Mouse (Mus musculus) brain, embryonic 14.5 days (tissue): ENCODE data around the gene Gsto1.

Source experiments
- CTCF ChIP-seq: fragments of 200-500 bp; IDR thresholded peaks from 2 replicates; pipeline ENCODE4 v1.5.1; 2012; ENCODE audit warnings: inconsistent platforms, mild to moderate bottlenecking, moderate library complexity, borderline replicate concordance; ENCODE audit not compliant: insufficient read depth, insufficient read length; ENCODE audit errors: extremely low read depth
- POLR2A ChIP-seq: fragments of 200-500 bp; IDR thresholded peaks from 2 replicates; pipeline ENCODE4 v1.6.1; 2012; ENCODE audit warnings: mild to moderate bottlenecking, inconsistent platforms, borderline replicate concordance; ENCODE audit not compliant: poor library complexity, insufficient read depth, insufficient read length, severe bottlenecking; ENCODE audit errors: extremely low read depth

- TF ChIP-seq CTCF (no peak), POLR2A (no peak)
Observed at GRCm38 (mm10) chr19:47905081-47905480, 50.3 kb downstream of the Gsto1 start.
